In genomic region chr2:92058469-92058868, GRCm38 (mm10) we compare ENCODE assay signal across 8 mouse cellular contexts. TPM values are rescaled to one million over a fixed set of nuclear protein-coding genes. Genes with fewer than 3 reads are reported as not detected.
A peak's percentile ranks its signal among the peaks of the same experiment; 100 is the strongest.
DNase-seq lines count a peak whose midpoint lies in the region; ATAC-seq and TF ChIP-seq lines count a peak whose summit lies in the region.

No protein-coding gene starts in this region.

- H3K9me3 ChIP-seq in ES-E14 (ENCODE audit: control insufficient read depth, insufficient read depth, low read depth, low read length) = no peaks in the 10 kb centered on the region
- no peaks in the 10 kb centered on the region for H3K9me3 ChIP-seq in forebrain, embryonic 16.5 days (ENCODE audit: control insufficient read depth, low read length)
- no peaks in the 10 kb centered on the region for H3K9me3 ChIP-seq in neural tube, embryonic 14.5 days (ENCODE audit: control insufficient read depth, low read length)

- no peaks in the 10 kb centered on the region for H3K27me3 ChIP-seq in forebrain, embryonic 16.5 days (replicated peaks; ENCODE audit: control insufficient read depth, insufficient read depth, low read length)
- peaks cover 6% of the 10 kb centered on the region for H3K27me3 ChIP-seq in neural tube, embryonic 14.5 days (ENCODE audit: control insufficient read depth, insufficient read depth, low read length)
- no peaks in the 10 kb centered on the region for H3K27me3 ChIP-seq in testis, adult 2 months (ENCODE audit: control insufficient read depth, insufficient read depth, low read length)

- intact Hi-C loops in heart, postnatal 36 days (cut with DNase I) = loop anchor here (1.0 to 5.0 kb wide), 5 partner anchors 50 to 374 kb away; partner anchors contain the start of gene Cry2

- H3K9ac ChIP-seq in ES-E14 (ENCODE audit: insufficient read depth, low read depth, low read length, poor library complexity, severe bottlenecking) = peak overlapping the region; percentile 57; the same call in 1 of the 2 replicates
- H3K9ac ChIP-seq in forebrain, embryonic 16.5 days (replicated peaks; ENCODE audit: low read depth, low read length) = peak overlapping the region; percentile 89
- peak overlapping the region; percentile 86 for H3K9ac ChIP-seq in neural tube, embryonic 14.5 days (replicated peaks; ENCODE audit: low read depth, low read length)

- TF ChIP-seq CTCF in testis, adult 2 months (IDR thresholded peaks at IDR 0.05; ENCODE audit: control insufficient read depth, insufficient read depth, insufficient replicate concordance, low read depth, low read length) = peak; percentile 93

- no peaks in the 10 kb centered on the region for H3K36me3 ChIP-seq in ES-E14 (ENCODE audit: control insufficient read depth, insufficient read depth, low read length, poor library complexity, severe bottlenecking)
- no peaks in the 10 kb centered on the region for H3K36me3 ChIP-seq in forebrain, embryonic 16.5 days (ENCODE audit: control insufficient read depth, insufficient read depth)
- H3K36me3 ChIP-seq in neural tube, embryonic 14.5 days (ENCODE audit: control insufficient read depth, insufficient read depth, low read length) = no peaks in the 10 kb centered on the region
- no peaks in the 10 kb centered on the region for H3K36me3 ChIP-seq in testis, adult 2 months (ENCODE audit: control insufficient read depth, insufficient read depth, low read length)

- peaks cover 0 to 5% of the 10 kb centered on the region in 2 experiments; a peak in 1 of 4 replicates for H3K4me1 ChIP-seq in ES-E14 (ENCODE audit: control insufficient read depth in 2 of 2, insufficient read depth in 2 of 2, low read length in 2 of 2, poor library complexity in 1 of 2)
- H3K4me1 ChIP-seq in forebrain, embryonic 16.5 days (replicated peaks; ENCODE audit: control insufficient read depth, insufficient read depth, low read length) = peaks cover 26% of the 10 kb centered on the region
- H3K4me1 ChIP-seq in neural tube, embryonic 14.5 days (ENCODE audit: control insufficient read depth, insufficient read depth, low read length) = 0 out of 2 replicates have a peak, but pooled peaks cover 9% of the 10 kb centered on the region
- H3K4me1 ChIP-seq in testis, adult 2 months (ENCODE audit: control insufficient read depth, insufficient read depth, low read length) = peaks cover 14% of the 10 kb centered on the region

- peak; percentile 63 for ATAC-seq in forebrain, embryonic 16.5 days
- ATAC-seq in neural tube, embryonic 14.5 days (ENCODE audit: low read depth) = peak; percentile 73

- in situ Hi-C loops in ES-E14 (cut with MboI; ENCODE audit: low sequenced_read_pairs in 2 of 2, unreplicated experiment in 2 of 2) = no loop called here

- DNase-seq in ES-E14 (ENCODE audit: low read depth, low spot score) = peak; percentile 90
- DNase-seq in cerebellum, adult 11-12 months = peak; percentile 95
- DNase-seq in heart, postnatal 36 days = peak; percentile 93 to 95
- DNase-seq in layer of hippocampus, adult 18-20 months (ENCODE audit: low spot score in 2 of 2) = peak; percentile 89 to 95
- peak; percentile 88 to 91 for DNase-seq in lung, adult 18-20 months

- H3K27ac ChIP-seq in ES-E14 (ENCODE audit: insufficient read depth, low read depth, low read length, poor library complexity, severe bottlenecking) = no peak overlapping the region
- H3K27ac ChIP-seq in forebrain, embryonic 16.5 days (ENCODE audit: low read length) = peak overlapping the region; percentile 37; the same call in 1 of the 2 replicates
- H3K27ac ChIP-seq in neural tube, embryonic 14.5 days (ENCODE audit: low read depth, low read length) = peak overlapping the region; percentile 89
- peak overlapping the region; percentile 7; the same call in 1 of the 2 replicates for H3K27ac ChIP-seq in testis, adult 2 months (ENCODE audit: control insufficient read depth, insufficient read depth, low read depth, low read length)

- peak overlapping the region; percentile 60 to 73 for H3K4me3 ChIP-seq in ES-E14 (ENCODE audit: insufficient read depth in 1 of 2, low read depth in 1 of 2, low read length in 2 of 2, poor library complexity in 1 of 2, severe bottlenecking in 1 of 2)
- peak overlapping the region; percentile 72 for H3K4me3 ChIP-seq in forebrain, embryonic 16.5 days (replicated peaks; ENCODE audit: low read length)
- H3K4me3 ChIP-seq in neural tube, embryonic 14.5 days (ENCODE audit: low read depth, low read length) = peak overlapping the region; percentile 72
- peak overlapping the region; percentile 82 for H3K4me3 ChIP-seq in testis, adult 2 months (ENCODE audit: control insufficient read depth, low read depth, low read length)

- TF ChIP-seq POLR2A in testis, adult 2 months (IDR thresholded peaks at IDR 0.05; ENCODE audit: control insufficient read depth, low read depth, low read length) = no peak

- H3K4me2 ChIP-seq in forebrain, embryonic 16.5 days (ENCODE audit: low read length) = peak overlapping the region; percentile 91
- H3K4me2 ChIP-seq in neural tube, embryonic 14.5 days (ENCODE audit: low read depth, low read length) = peak overlapping the region; percentile 96

- under 1% methylated on average over 29 of the region's 29 CpGs for WGBS in forebrain, embryonic 16.5 days
- WGBS in neural tube, embryonic 14.5 days = under 1% methylated on average over 28 of the region's 29 CpGs

TF ChIP-seq in ES-E14, 5 proteins besides CTCF, POLR2A, EP300 and RAD21:
- TF ChIP-seq CHD2 (IDR thresholded peaks at IDR 0.05; ENCODE audit: low read depth, low read length) = no peak
- TF ChIP-seq HCFC1 (IDR thresholded peaks at IDR 0.05; ENCODE audit: borderline replicate concordance, insufficient read depth, low read length) = no peak; the same call in 1 of the 2 replicates
- no peak for TF ChIP-seq ZNF384 (IDR thresholded peaks at IDR 0.05; ENCODE audit: low read depth, low read length)
- TF ChIP-seq MAFK (IDR thresholded peaks at IDR 0.05; ENCODE audit: insufficient read depth, low read depth, low read length) = no peak
- TF ChIP-seq ZC3H11A (IDR thresholded peaks at IDR 0.05; ENCODE audit: borderline replicate concordance, low read depth, low read length) = peak; percentile 76; the same call in 1 of the 2 replicates

RNA-seq across cellular contexts. Expression of gene Creb3l1, which starts 34.2 kb away (rescaled TPM):
- total RNA-seq in ES-E14 (2012; rRNA removed) = 4.4 and 5.4 TPM in 2 replicates
- 1.3 and 1.9 TPM in 2 replicates for polyA plus RNA-seq in forebrain, embryonic 16.5 days (2015; fragmentation: Nextera tagmentation; extraction: Ambion mirVana)
- 1 to 10 TPM; 4.4 TPM for total RNA-seq in heart, postnatal 36 days (2021)
- 1 to 10 TPM; 2.5 to 3.7 TPM for total RNA-seq in layer of hippocampus, adult 18-20 months (2021)
- polyA plus RNA-seq in neural tube, embryonic 14.5 days (2014; fragmentation: Nextera tagmentation; extraction: Ambion mirVana) = 1.2 and 4.5 TPM in 2 replicates
- polyA plus RNA-seq in testis, adult 2 months (2012; rRNA removed) = 2.6 and 3.1 TPM in 2 replicates

RNA-seq across cellular contexts. Expression of gene Phf21a, which starts 34.4 kb away (rescaled TPM):
- 23.5 and 29.4 TPM in 2 replicates for total RNA-seq in ES-E14 (2012; rRNA removed)
- polyA plus RNA-seq in forebrain, embryonic 16.5 days (2015; fragmentation: Nextera tagmentation; extraction: Ambion mirVana) = 43.5 and 50.3 TPM in 2 replicates
- 10 to 100 TPM; 24.8 to 30.1 TPM for total RNA-seq in heart, postnatal 36 days (2021)
- total RNA-seq in layer of hippocampus, adult 18-20 months (2021) = 100 to 1,000 TPM; 145 to 150 TPM
- 35.5 and 39.9 TPM in 2 replicates for polyA plus RNA-seq in neural tube, embryonic 14.5 days (2014; fragmentation: Nextera tagmentation; extraction: Ambion mirVana)
- 68.2 and 78.4 TPM in 2 replicates for polyA plus RNA-seq in testis, adult 2 months (2012; rRNA removed)
